Mouse (Mus musculus): ENCODE results near the gene Tpk1. TPM values are rescaled to one million over a fixed set of nuclear protein-coding genes. Genes with fewer than 3 reads are reported as not detected.

Tpk1 gene
- total and polyA plus RNA-seq, 2 experiments: 6.2 to 16.7 TPM

GRCm38 (mm10) chr6:43445856-43446255 lies 220.2 kb downstream of the Tpk1 start:
- 96% methylated on average over 2 of the region's 2 CpGs for WGBS
- no peak for DNase-seq (ENCODE audit: extremely low read depth, low read depth, low spot score)
- no peak overlapping the region for H3K4me3 ChIP-seq (ENCODE audit: insufficient read depth, low read depth, low read length)
- no peaks in the 10 kb centered on the region for H3K36me3 ChIP-seq (ENCODE audit: control insufficient read depth, insufficient read depth, low read length)
- H3K9ac ChIP-seq (ENCODE audit: low read depth, low read length): no peak overlapping the region
- TF ChIP-seq CTCF (IDR thresholded peaks at IDR 0.05; ENCODE audit: low read depth, low read length) (no peak), POLR2A (IDR thresholded peaks at IDR 0.05; ENCODE audit: extremely low read depth, insufficient read depth, low read length) (no peak)
- H3K4me1 ChIP-seq (ENCODE audit: control insufficient read depth, insufficient read depth, low read length): no peaks in the 10 kb centered on the region
- H3K79me2 ChIP-seq (ENCODE audit: control insufficient read depth, insufficient read depth, low read length): no peaks in the 10 kb centered on the region
- no peak overlapping the region for H3K27ac ChIP-seq (replicated peaks; ENCODE audit: insufficient read depth, low read depth, low read length)
- H3K27me3 ChIP-seq (ENCODE audit: control insufficient read depth, insufficient read depth, low read length): no peaks in the 10 kb centered on the region

- H3K9ac ChIP-seq (ENCODE audit: low read depth, low read length): no peak overlapping the region
- no peaks in the 10 kb centered on the region for H3K4me1 ChIP-seq (ENCODE audit: control insufficient read depth, insufficient read depth, low read length)
- no peaks in the 10 kb centered on the region for H3K27me3 ChIP-seq (ENCODE audit: control insufficient read depth, insufficient read depth, low read length)
- TF ChIP-seq CTCF (IDR thresholded peaks at IDR 0.05; ENCODE audit: low read depth, low read length) (no peak), POLR2A (IDR thresholded peaks at IDR 0.05; ENCODE audit: extremely low read depth, insufficient read depth, low read length) (no peak)
- H3K4me3 ChIP-seq (ENCODE audit: insufficient read depth, low read depth, low read length): no peak overlapping the region
- no peak overlapping the region for H3K27ac ChIP-seq (replicated peaks; ENCODE audit: insufficient read depth, low read depth, low read length)
- DNase-seq (ENCODE audit: extremely low read depth, low read depth, low spot score): no peak
- 87% methylated on average over 3 of the region's 3 CpGs for WGBS
- no peaks in the 10 kb centered on the region for H3K36me3 ChIP-seq (ENCODE audit: control insufficient read depth, insufficient read depth, low read length)
- no peaks in the 10 kb centered on the region for H3K79me2 ChIP-seq (ENCODE audit: control insufficient read depth, insufficient read depth, low read length)
Measured at GRCm38 (mm10) chr6:43442191-43442590, 223.9 kb downstream of the Tpk1 start.

GRCm38 (mm10) chr6:43435987-43436541 lies 230.0 kb downstream of the Tpk1 start:
- TF ChIP-seq POLR2A (IDR thresholded peaks at IDR 0.05; ENCODE audit: extremely low read depth, insufficient read depth, low read length) (no peak), CTCF (IDR thresholded peaks at IDR 0.05; ENCODE audit: low read depth, low read length) (no peak)
- no peak for DNase-seq (ENCODE audit: extremely low read depth, low read depth, low spot score)
- no peaks in the 10 kb centered on the region for H3K27me3 ChIP-seq (ENCODE audit: control insufficient read depth, insufficient read depth, low read length)
- no peak overlapping the region for H3K4me3 ChIP-seq (ENCODE audit: insufficient read depth, low read depth, low read length)
- H3K36me3 ChIP-seq (ENCODE audit: control insufficient read depth, insufficient read depth, low read length): no peaks in the 10 kb centered on the region
- H3K4me1 ChIP-seq (ENCODE audit: control insufficient read depth, insufficient read depth, low read length): no peaks in the 10 kb centered on the region
- H3K9ac ChIP-seq (ENCODE audit: low read depth, low read length): no peak overlapping the region
- 86% methylated on average over 2 of the region's 2 CpGs for WGBS
- H3K79me2 ChIP-seq (ENCODE audit: control insufficient read depth, insufficient read depth, low read length): no peaks in the 10 kb centered on the region
- no peak overlapping the region for H3K27ac ChIP-seq (replicated peaks; ENCODE audit: insufficient read depth, low read depth, low read length)

GRCm38 (mm10) chr6:43434365-43434764 lies 231.7 kb downstream of the Tpk1 start:
- H3K9ac ChIP-seq (ENCODE audit: low read depth, low read length): no peak overlapping the region
- TF ChIP-seq CTCF (IDR thresholded peaks at IDR 0.05; ENCODE audit: low read depth, low read length) (no peak), POLR2A (IDR thresholded peaks at IDR 0.05; ENCODE audit: extremely low read depth, insufficient read depth, low read length) (no peak)
- no peaks in the 10 kb centered on the region for H3K4me1 ChIP-seq (ENCODE audit: control insufficient read depth, insufficient read depth, low read length)
- no peaks in the 10 kb centered on the region for H3K79me2 ChIP-seq (ENCODE audit: control insufficient read depth, insufficient read depth, low read length)
- WGBS: 93% methylated on average over 1 of the region's 1 CpGs
- no peaks in the 10 kb centered on the region for H3K36me3 ChIP-seq (ENCODE audit: control insufficient read depth, insufficient read depth, low read length)
- no peak overlapping the region for H3K27ac ChIP-seq (replicated peaks; ENCODE audit: insufficient read depth, low read depth, low read length)
- no peaks in the 10 kb centered on the region for H3K27me3 ChIP-seq (ENCODE audit: control insufficient read depth, insufficient read depth, low read length)
- no peak overlapping the region for H3K4me3 ChIP-seq (ENCODE audit: insufficient read depth, low read depth, low read length)
- DNase-seq (ENCODE audit: extremely low read depth, low read depth, low spot score): no peak

- Histone ChIP-seq H3K79me2 (ENCODE audit: control insufficient read depth, insufficient read depth, low read length) (no peaks in the 10 kb centered on the region), H3K27ac (replicated peaks; ENCODE audit: insufficient read depth, low read depth, low read length) (no peak overlapping the region), H3K36me3 (ENCODE audit: control insufficient read depth, insufficient read depth, low read length) (no peaks in the 10 kb centered on the region), H3K4me3 (ENCODE audit: insufficient read depth, low read depth, low read length) (no peak overlapping the region), H3K9ac (ENCODE audit: low read depth, low read length) (no peak overlapping the region), H3K4me1 (ENCODE audit: control insufficient read depth, insufficient read depth, low read length) (no peaks in the 10 kb centered on the region), H3K27me3 (ENCODE audit: control insufficient read depth, insufficient read depth, low read length) (no peaks in the 10 kb centered on the region)
- DNase-seq (ENCODE audit: extremely low read depth, low read depth, low spot score): no peak
- TF ChIP-seq POLR2A (IDR thresholded peaks at IDR 0.05; ENCODE audit: extremely low read depth, insufficient read depth, low read length) (no peak), CTCF (IDR thresholded peaks at IDR 0.05; ENCODE audit: low read depth, low read length) (no peak)
- WGBS: 59% methylated on average over 4 of the region's 4 CpGs
Measured at GRCm38 (mm10) chr6:43424978-43425377, 241.1 kb downstream of the Tpk1 start.

GRCm38 (mm10) chr6:43420358-43420979 lies 245.6 kb downstream of the Tpk1 start:
- no peak for TF ChIP-seq POLR2A (IDR thresholded peaks at IDR 0.05; ENCODE audit: extremely low read depth, insufficient read depth, low read length)
- no peak for TF ChIP-seq CTCF (IDR thresholded peaks at IDR 0.05; ENCODE audit: low read depth, low read length)
- Histone ChIP-seq H3K27ac (replicated peaks; ENCODE audit: insufficient read depth, low read depth, low read length) (no peak overlapping the region), H3K79me2 (ENCODE audit: control insufficient read depth, insufficient read depth, low read length) (no peaks in the 10 kb centered on the region), H3K9ac (ENCODE audit: low read depth, low read length) (no peak overlapping the region), H3K4me1 (ENCODE audit: control insufficient read depth, insufficient read depth, low read length) (no peaks in the 10 kb centered on the region), H3K36me3 (ENCODE audit: control insufficient read depth, insufficient read depth, low read length) (no peaks in the 10 kb centered on the region), H3K4me3 (ENCODE audit: insufficient read depth, low read depth, low read length) (no peak overlapping the region), H3K27me3 (ENCODE audit: control insufficient read depth, insufficient read depth, low read length) (no peaks in the 10 kb centered on the region)
- WGBS: 90% methylated on average over 7 of the region's 7 CpGs
- DNase-seq (ENCODE audit: extremely low read depth, low read depth, low spot score): no peak
